Mouse (Mus musculus) heart, embryonic 14.5 days (tissue): Measurements from ENCODE around the gene Ptf1a. TPM values are rescaled to one million over a fixed set of nuclear protein-coding genes. Genes with fewer than 3 reads are reported as not detected.
A peak's percentile ranks its signal among the peaks of the same experiment; 100 is the strongest.

Source experiments
- ATAC-seq: fragments of 200-750 bp; cut with Nextera tagmentation; 2 replicates; pipeline ENCODE4 v1.8.0; 2017; ENCODE audit warnings: low read depth, moderate TSS enrichment; ENCODE audit not compliant: insufficient number of reproducible peaks, insufficient read depth, low FRiP score
- H3K27ac ChIP-seq, 2 experiments: fragments of 200-500 bp in 1 of 2; fragments of 300-500 bp in 1 of 2; sonication (generic) in 1 of 2; replicated peaks in 1 of 2; 2 replicates each; pipeline ENCODE4 v1.5.1; 2012 to 2014; ENCODE audit warnings: low read depth in 2 of 2, low read length in 2 of 2, control low read depth in 1 of 2, mild to moderate bottlenecking in 1 of 2, mixed read lengths in 1 of 2; ENCODE audit not compliant: control insufficient read depth in 1 of 2, insufficient read depth in 1 of 2
- H3K27me3 ChIP-seq: fragments of 300-500 bp; sonication (generic); 2 replicates; pipeline ENCODE4 v1.6.1; 2014; ENCODE audit warnings: mild to moderate bottlenecking, low read length, control low read depth; ENCODE audit not compliant: control insufficient read depth, insufficient read depth
- H3K36me3 ChIP-seq: fragments of 300-500 bp; sonication (generic); 2 replicates; pipeline ENCODE4 v1.6.1; 2014; ENCODE audit warnings: mild to moderate bottlenecking, control low read depth, low read length, mixed read lengths; ENCODE audit not compliant: control insufficient read depth, insufficient read depth
- H3K4me1 ChIP-seq, 2 experiments: fragments of 200-500 bp in 1 of 2; fragments of 300-500 bp in 1 of 2; sonication (generic) in 1 of 2; 2 replicates each; pipeline ENCODE4 v1.6.1; 2012 to 2014; ENCODE audit warnings: low read length in 2 of 2, control low read depth in 1 of 2, mixed read lengths in 1 of 2; ENCODE audit not compliant: control insufficient read depth in 2 of 2, insufficient read depth in 2 of 2
- H3K4me2 ChIP-seq: fragments of 300-500 bp; sonication (generic); 2 replicates; pipeline ENCODE4 v1.6.1; 2014; ENCODE audit warnings: mild to moderate bottlenecking, low read length
- H3K4me3 ChIP-seq, 2 experiments: fragments of 200-500 bp in 1 of 2; fragments of 300-500 bp in 1 of 2; sonication (generic) in 1 of 2; 2 replicates each; pipeline ENCODE4 v1.5.1; 2012 to 2014; ENCODE audit warnings: low read length in 2 of 2, mild to moderate bottlenecking in 2 of 2, control low read depth in 1 of 2, low read depth in 1 of 2, moderate library complexity in 1 of 2; ENCODE audit not compliant: control insufficient read depth in 1 of 2, insufficient read depth in 1 of 2
- H3K9ac ChIP-seq: fragments of 300-500 bp; sonication (generic); 2 replicates; pipeline ENCODE4 v1.6.1; 2014; ENCODE audit warnings: mild to moderate bottlenecking, low read length
- H3K9me3 ChIP-seq: fragments of 300-500 bp; sonication (generic); 2 replicates; pipeline ENCODE4 v1.6.1; 2016; ENCODE audit warnings: low read length, control low read depth; ENCODE audit not compliant: control insufficient read depth
- WGBS: fragments of 180-500 bp; shearing (Covaris S2); extraction: QIAGEN DNeasy Blood & Tissue Kit; methylation state at CpG from one replicate; pipeline ENCODE4 v1.1.7; 2014; 5-methylcytosine and 5-hydroxymethylcytosine counted together
- polyA plus RNA-seq: library from polyadenylated mRNA; unstranded; fragments of >200 nt; fragmentation: Nextera tagmentation; extraction: Ambion mirVana; gene quantifications from 2 replicates; pipeline ENCODE4 v1.2.1, GENCODE M21; 2014

Gene Ptf1a
- polyA plus RNA-seq, 1 experiment from 2014 or later, result not detected

GRCm38 (mm10) chr2:19422226-19422625 lies 23.2 kb upstream of the Ptf1a start:
- no peaks in the 10 kb centered on the region for H3K9me3 ChIP-seq
- H3K4me2 ChIP-seq, result no peak overlapping the region
- H3K4me1 ChIP-seq, result no peaks in the 10 kb centered on the region
- H3K27ac ChIP-seq, result no peak overlapping the region
- H3K27me3 ChIP-seq, result peaks cover 16% of the 10 kb centered on the region
- H3K4me3 ChIP-seq, result no peak overlapping the region
- no peak overlapping the region for H3K9ac ChIP-seq
- H3K36me3 ChIP-seq, result no peaks in the 10 kb centered on the region
- no peak for ATAC-seq

GRCm38 (mm10) chr2:19423086-19423485 lies 22.4 kb upstream of the Ptf1a start:
- Histone ChIP-seq H3K27me3 (peaks cover 23% of the 10 kb centered on the region), H3K9ac (no peak overlapping the region), H3K27ac (no peak overlapping the region), H3K4me2 (no peak overlapping the region), H3K4me3 (no peak overlapping the region), H3K4me1 (no peaks in the 10 kb centered on the region), H3K9me3 (no peaks in the 10 kb centered on the region), H3K36me3 (no peaks in the 10 kb centered on the region)
- no peak for ATAC-seq
- WGBS, result 75% methylated on average over 6 of the region's 6 CpGs

GRCm38 (mm10) chr2:19429031-19429430 lies 16.4 kb upstream of the Ptf1a start:
- 5% methylated on average over 10 of the region's 10 CpGs for WGBS

GRCm38 (mm10) chr2:19429691-19430690 lies 15.5 kb upstream of the Ptf1a start:
- peaks cover 0 to 8% of the 10 kb centered on the region in 2 experiments; a peak in 2 of 4 replicates for H3K4me1 ChIP-seq
- no peak overlapping the region for H3K27ac ChIP-seq
- no peak overlapping the region for H3K4me2 ChIP-seq
- no peak for ATAC-seq
- H3K9me3 ChIP-seq, result no peaks in the 10 kb centered on the region
- H3K4me3 ChIP-seq, result no peak overlapping the region
- 6% methylated on average over 31 of the region's 31 CpGs for whole genome bisulfite sequencing
- no peaks in the 10 kb centered on the region for H3K36me3 ChIP-seq
- peaks cover 82% of the 10 kb centered on the region for H3K27me3 ChIP-seq
- H3K9ac ChIP-seq, result no peak overlapping the region

More at GRCm38 (mm10) chr2:19429031-19429430, 16.4 kb upstream of the Ptf1a start:
- H3K9me3 ChIP-seq, result no peaks in the 10 kb centered on the region
- no peak for ATAC-seq
- peaks cover 0 to 8% of the 10 kb centered on the region in 2 experiments; a peak in 2 of 4 replicates for H3K4me1 ChIP-seq
- H3K4me2 ChIP-seq, result no peak overlapping the region
- no peak overlapping the region for H3K4me3 ChIP-seq
- no peak overlapping the region for H3K27ac ChIP-seq
- H3K36me3 ChIP-seq, result no peaks in the 10 kb centered on the region
- H3K9ac ChIP-seq, result no peak overlapping the region
- H3K27me3 ChIP-seq, result peaks cover 78% of the 10 kb centered on the region

- 1% methylated on average over 33 of the region's 33 CpGs for WGBS
Measured at GRCm38 (mm10) chr2:19430746-19431145, 14.7 kb upstream of the Ptf1a start.

DNA sequence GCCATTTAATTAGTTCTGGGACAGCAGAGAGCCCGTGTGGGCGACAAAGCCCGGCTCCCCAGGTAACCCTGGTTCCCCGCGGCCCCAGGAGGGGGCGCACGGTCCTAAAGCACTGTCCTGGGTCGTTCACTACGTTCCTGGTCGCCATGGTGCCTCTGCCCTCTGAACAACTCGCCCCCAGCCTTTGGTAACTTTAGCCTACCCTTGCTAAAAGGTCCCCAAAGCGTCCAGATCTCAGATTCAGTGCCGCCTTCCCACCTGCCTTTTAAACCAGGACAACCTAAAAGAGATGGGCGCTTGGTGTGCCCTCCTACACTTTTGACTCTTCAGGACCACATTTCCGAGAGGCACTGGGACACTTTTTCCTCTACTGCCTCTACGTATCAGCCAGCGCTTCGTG lies 14.3 kb upstream of the Ptf1a start:
- WGBS, result 1% methylated on average over 18 of the region's 18 CpGs
- ATAC-seq, result no peak
- peak overlapping the region in 1 of 2 experiments; percentile 30; a peak in 2 of 4 replicates for H3K4me3 ChIP-seq
- H3K4me1 ChIP-seq, result peaks cover 0 to 8% of the 10 kb centered on the region in 2 experiments; a peak in 2 of 4 replicates
- no peak overlapping the region for H3K27ac ChIP-seq
- no peak overlapping the region for H3K9ac ChIP-seq
- no peaks in the 10 kb centered on the region for H3K9me3 ChIP-seq
- peak overlapping the region; percentile 60 for H3K4me2 ChIP-seq
- peaks cover 91% of the 10 kb centered on the region for H3K27me3 ChIP-seq
- H3K36me3 ChIP-seq, result no peaks in the 10 kb centered on the region

More at GRCm38 (mm10) chr2:19430746-19431145, 14.7 kb upstream of the Ptf1a start:
- Histone ChIP-seq H3K9ac (no peak overlapping the region), H3K4me2 (peak overlapping the region; percentile 60), H3K27ac (no peak overlapping the region), H3K4me3 (peak overlapping the region; percentile 18 to 30; a peak in 3 of 4 replicates), H3K27me3 (peaks cover 89% of the 10 kb centered on the region), H3K36me3 (no peaks in the 10 kb centered on the region), H3K9me3 (no peaks in the 10 kb centered on the region), H3K4me1 (peaks cover 0 to 8% of the 10 kb centered on the region in 2 experiments; a peak in 2 of 4 replicates)
- no peak for ATAC-seq

- 4% methylated on average over 41 of the region's 41 CpGs for WGBS
- ATAC-seq, result no peak
- 0 out of 4 replicates have a peak overlapping the region, but pooled peaks of 1 of the 2 experiments have one; percentile 5 for H3K4me3 ChIP-seq
Measured at GRCm38 (mm10) chr2:19431614-19432323, 13.7 kb upstream of the Ptf1a start.

More at GRCm38 (mm10) chr2:19431614-19432323, 13.7 kb upstream of the Ptf1a start:
- Histone ChIP-seq H3K27ac (no peak overlapping the region), H3K27me3 (peaks cover 90% of the 10 kb centered on the region), H3K4me1 (peaks cover 0 to 8% of the 10 kb centered on the region in 2 experiments; a peak in 2 of 4 replicates), H3K9me3 (no peaks in the 10 kb centered on the region), H3K4me2 (peak overlapping the region; percentile 4; the same call in 1 of the 2 replicates), H3K36me3 (no peaks in the 10 kb centered on the region), H3K9ac (no peak overlapping the region)
